Mouse (Mus musculus): ENCODE results near the gene Ugt1a10.
"Not testable (repeated sequence)": the region's sequence is repeated elsewhere in the genome, so short reads cannot be mapped to it uniquely, and the experiment has no call there.

DNA sequence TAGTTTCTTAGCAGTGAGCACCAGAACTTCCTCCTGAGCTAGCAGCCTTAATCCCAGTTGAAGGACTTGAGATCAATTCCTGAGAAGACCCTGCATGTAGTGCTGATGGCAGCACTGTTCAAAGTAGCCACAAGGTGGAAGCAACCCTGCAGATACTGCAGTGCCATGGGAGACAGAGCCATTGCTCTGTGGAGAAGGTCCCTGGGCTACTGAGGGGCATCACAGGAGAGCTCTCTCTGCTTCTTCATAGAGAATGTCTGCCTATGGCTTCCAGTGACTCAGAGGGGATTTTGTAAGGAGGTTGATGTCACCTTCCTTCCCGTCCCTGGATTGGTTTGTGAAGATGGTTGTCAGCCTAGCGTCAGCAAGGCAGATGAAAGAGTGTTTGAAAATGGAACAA, 94.9 kb downstream of the Ugt1a10 start:
- peak; percentile 54 for TF ChIP-seq CTCF (IDR thresholded peaks at IDR 0.05; ENCODE audit: low read depth)
- not testable (repeated sequence) for TF ChIP-seq EP300 (IDR thresholded peaks at IDR 0.05; ENCODE audit: low read depth)
